Comparison of ENCODE assay signal across 2 mouse cellular contexts in the genomic region with DNA sequence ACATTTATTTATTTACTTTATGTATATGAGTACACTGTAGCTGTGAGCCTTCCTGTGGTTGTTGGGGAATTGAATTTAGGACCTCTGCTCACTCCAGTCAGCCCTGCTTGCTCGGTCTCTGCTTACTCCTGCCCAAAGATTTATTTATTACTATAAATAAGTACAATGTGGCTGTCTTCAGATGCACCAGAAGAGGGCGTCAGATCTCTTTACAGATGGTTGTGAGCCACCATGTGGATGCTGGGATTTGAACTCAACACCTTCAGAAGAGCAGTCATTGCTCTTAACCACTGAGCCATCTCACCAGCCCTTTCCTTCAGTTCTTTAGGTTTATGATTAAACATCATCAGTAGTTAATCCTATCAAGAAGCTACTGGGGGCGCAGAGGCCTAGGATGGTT.
TF ChIP-seq lines count a peak whose summit lies in the region.

No protein-coding gene starts in this region.

TF ChIP-seq in CH12.LX, 34 proteins besides CTCF, POLR2A, EP300 and RAD21:
- no peak for TF ChIP-seq MXI1 (IDR thresholded peaks at IDR 0.05; ENCODE audit: low read depth, low read length)
- no peak for TF ChIP-seq CHD1 (IDR thresholded peaks at IDR 0.05; ENCODE audit: low read depth, low read length)
- peak; percentile 31 for TF ChIP-seq SMC3 (IDR thresholded peaks at IDR 0.05; ENCODE audit: low read depth, low read length)
- TF ChIP-seq MYC (IDR thresholded peaks at IDR 0.05; ENCODE audit: low read depth, low read length) = 0 out of 2 replicates have a peak, but pooled peaks have one; percentile 40
- no peak for TF ChIP-seq ZMIZ1 (IDR thresholded peaks at IDR 0.05; ENCODE audit: low read depth, low read length)
- TF ChIP-seq MAFK (IDR thresholded peaks at IDR 0.05; ENCODE audit: insufficient replicate concordance, low read length) = no peak
TF ChIP-seq in CH12.LX: peak in this region for 2.

TF ChIP-seq in MEL, 35 proteins besides CTCF, POLR2A, EP300 and RAD21:
- no peak for TF ChIP-seq GATA1 (IDR thresholded peaks at IDR 0.05; ENCODE audit: low read depth, low read length)
- no peak for TF ChIP-seq GABPA (IDR thresholded peaks at IDR 0.05; ENCODE audit: low read depth, low read length)
- no peak for TF ChIP-seq TCF12 (IDR thresholded peaks at IDR 0.05; ENCODE audit: low read depth, low read length)
- no peak for TF ChIP-seq MAFK (IDR thresholded peaks at IDR 0.05; ENCODE audit: borderline replicate concordance, low read depth, low read length)
- TF ChIP-seq POLR2AphosphoS5 (IDR thresholded peaks at IDR 0.05; ENCODE audit: borderline replicate concordance, low read depth, low read length) = no peak
- TF ChIP-seq TAL1 (IDR thresholded peaks at IDR 0.05; ENCODE audit: low read length) = no peak
- no peak for TF ChIP-seq E2F4 (IDR thresholded peaks at IDR 0.05; ENCODE audit: borderline replicate concordance, low read depth, low read length)
- TF ChIP-seq MAX (IDR thresholded peaks at IDR 0.05; ENCODE audit: low read length) = no peak
- TF ChIP-seq HCFC1 (IDR thresholded peaks at IDR 0.05; ENCODE audit: low read depth, low read length) = no peak
- no peak for TF ChIP-seq TBP (IDR thresholded peaks at IDR 0.05; ENCODE audit: low read depth, low read length)
- no peak for TF ChIP-seq MEF2A (IDR thresholded peaks at IDR 0.05; ENCODE audit: extremely low read depth, insufficient replicate concordance, low read depth, low read length, poor library complexity, severe bottlenecking)
- TF ChIP-seq SIN3A (IDR thresholded peaks at IDR 0.05; ENCODE audit: low read length) = 0 out of 2 replicates have a peak, but pooled peaks have one; percentile 13
- peak; percentile 42 for TF ChIP-seq SMC3 (IDR thresholded peaks at IDR 0.05; ENCODE audit: low read depth, low read length)
- TF ChIP-seq ZNF384 (IDR thresholded peaks at IDR 0.05; ENCODE audit: low read depth, low read length) = 0 out of 2 replicates have a peak, but pooled peaks have one; percentile 33
- no peak for TF ChIP-seq MYB (IDR thresholded peaks at IDR 0.05; ENCODE audit: low read depth, low read length)
- TF ChIP-seq JUND (IDR thresholded peaks at IDR 0.05; ENCODE audit: low read depth, low read length) = no peak
- TF ChIP-seq UBTF (IDR thresholded peaks at IDR 0.05; ENCODE audit: borderline replicate concordance, insufficient read depth, low read depth, low read length) = no peak
- no peak for TF ChIP-seq CHD2 (IDR thresholded peaks at IDR 0.05; ENCODE audit: low read length)
- peak; percentile 39; the same call in 1 of the 2 replicates for TF ChIP-seq ZC3H11A (IDR thresholded peaks at IDR 0.05; ENCODE audit: low read depth, low read length)
- no peak for TF ChIP-seq KAT2A (conservative IDR thresholded peaks at IDR 0.05; ENCODE audit: low read depth, low read length)
TF ChIP-seq in MEL: peak in this region for 4.
